Mouse (Mus musculus) telencephalon, adult 2 months (tissue): Measurements from ENCODE around the gene Ptpn5.

Experiments
- DNase-seq: peaks from one replicate; pipeline ENCODE4 v3.0.0-alpha.2; 2011; ENCODE audit warnings: low read depth, low spot score

Ptpn5 gene

GRCm38 (mm10) chr7:47056273-47056672 lies 77.2 kb downstream of the Ptpn5 start:
- no peak for DNase-seq

GRCm38 (mm10) chr7:47055744-47056143 lies 77.7 kb downstream of the Ptpn5 start:
- DNase-seq = no peak

- DNase-seq = no peak
Measured at GRCm38 (mm10) chr7:47054666-47055065, 78.8 kb downstream of the Ptpn5 start.

DNA sequence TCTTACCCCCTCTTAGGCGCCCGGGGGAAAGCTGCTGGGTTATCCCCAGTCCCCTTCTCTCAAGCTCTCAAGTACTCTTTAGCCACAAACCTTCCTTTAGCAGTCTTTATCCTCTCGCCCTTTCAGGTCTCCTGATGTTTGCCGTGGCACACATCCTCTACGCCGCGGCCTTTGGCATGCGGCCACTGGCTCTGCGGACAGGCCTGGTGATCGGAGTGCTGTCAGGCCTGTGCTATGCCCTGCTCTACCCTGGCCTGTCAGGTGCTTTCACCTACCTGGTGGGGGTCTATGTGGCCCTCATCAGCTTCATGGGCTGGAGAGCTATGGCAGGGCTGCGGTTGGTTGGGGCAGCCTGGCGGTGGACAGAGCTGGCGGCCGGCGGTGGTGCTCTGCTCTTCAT lies 80.2 kb downstream of the Ptpn5 start:
- DNase-seq = no peak

DNA sequence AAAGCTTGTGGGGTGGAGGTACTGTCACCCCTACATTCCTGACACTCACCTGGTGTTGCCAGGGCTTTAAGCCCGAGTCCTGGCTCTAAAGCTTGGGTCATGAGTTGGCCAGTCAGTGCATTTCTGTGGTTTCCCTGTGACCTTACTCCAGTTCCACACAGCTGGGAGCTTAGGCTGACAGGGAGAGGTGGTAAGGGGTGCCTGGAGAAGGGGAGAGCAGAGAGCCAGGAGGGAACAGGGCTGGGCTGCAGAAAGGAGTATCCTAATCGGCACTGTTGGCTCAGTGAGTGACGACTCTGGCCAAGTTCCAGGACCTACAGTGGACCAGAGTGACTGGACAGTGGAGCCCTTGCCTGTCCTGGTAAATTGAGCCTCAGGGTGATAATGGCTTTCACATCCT lies 81.2 kb downstream of the Ptpn5 start:
- DNase-seq = no peak

- DNase-seq = peak; percentile 60
Measured at GRCm38 (mm10) chr7:47051404-47052151, 81.9 kb downstream of the Ptpn5 start.

GRCm38 (mm10) chr7:47050766-47051165 lies 82.7 kb downstream of the Ptpn5 start:
- no peak for DNase-seq

DNA sequence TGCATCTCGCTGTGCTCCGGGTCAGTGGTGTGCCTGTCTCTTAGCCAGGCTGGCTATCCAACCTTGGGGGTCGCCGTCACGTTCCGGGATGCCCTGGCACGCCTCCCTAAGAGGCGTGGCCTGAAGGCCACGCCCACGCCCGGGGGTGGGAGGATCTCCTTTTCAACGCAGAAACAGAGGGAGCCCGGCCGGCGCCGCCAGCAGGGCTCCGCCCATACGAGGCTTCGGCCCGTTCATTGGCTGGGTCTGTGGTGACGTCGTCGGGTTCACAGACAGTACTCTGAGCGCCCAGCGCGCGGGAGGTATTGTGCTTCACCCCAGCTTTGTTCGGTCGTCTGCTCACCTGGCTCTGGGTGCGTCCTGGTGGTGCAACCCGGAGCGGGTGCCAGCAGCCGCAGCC lies 83.1 kb downstream of the Ptpn5 start, which contains the start of gene Tmem86a:
TSS of gene Tmem86a (plus strand) at position 236 of the 400 bp plus-strand sequence.
- DNase-seq = peak; percentile 93

DNA sequence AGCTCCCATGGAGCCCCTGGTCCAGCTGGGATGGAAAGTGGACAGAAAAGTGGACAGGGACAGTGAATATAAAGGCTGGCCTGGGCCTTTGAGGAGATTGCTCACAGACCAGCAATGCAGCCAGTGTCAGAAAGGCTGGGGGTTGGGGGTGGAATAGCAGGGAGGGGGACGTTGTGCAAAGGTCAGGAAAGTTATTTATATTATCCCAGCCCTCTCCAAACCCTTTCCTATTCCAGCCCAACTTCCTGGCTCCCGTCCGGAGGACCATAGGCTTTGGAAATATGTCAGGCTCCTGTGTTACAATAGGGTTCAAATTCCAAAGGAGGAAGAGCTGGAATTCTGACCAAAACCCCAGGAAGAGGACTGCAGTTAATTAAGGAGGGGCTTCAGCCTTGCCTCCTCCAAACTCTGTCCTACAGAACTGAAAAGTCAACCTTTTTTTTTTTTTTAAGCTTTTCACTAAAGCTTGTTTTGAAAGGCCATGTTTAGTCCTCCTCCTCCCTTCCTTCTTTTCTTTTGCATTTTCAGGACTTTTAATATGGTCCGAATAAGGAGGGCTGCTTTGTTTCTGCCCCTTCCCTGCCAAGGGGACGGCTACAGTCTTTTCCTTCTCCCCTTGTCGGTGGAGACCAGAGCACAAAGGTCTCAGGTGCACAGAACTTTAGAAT lies 90.5 kb downstream of the Ptpn5 start:
- DNase-seq = no peak

DNA sequence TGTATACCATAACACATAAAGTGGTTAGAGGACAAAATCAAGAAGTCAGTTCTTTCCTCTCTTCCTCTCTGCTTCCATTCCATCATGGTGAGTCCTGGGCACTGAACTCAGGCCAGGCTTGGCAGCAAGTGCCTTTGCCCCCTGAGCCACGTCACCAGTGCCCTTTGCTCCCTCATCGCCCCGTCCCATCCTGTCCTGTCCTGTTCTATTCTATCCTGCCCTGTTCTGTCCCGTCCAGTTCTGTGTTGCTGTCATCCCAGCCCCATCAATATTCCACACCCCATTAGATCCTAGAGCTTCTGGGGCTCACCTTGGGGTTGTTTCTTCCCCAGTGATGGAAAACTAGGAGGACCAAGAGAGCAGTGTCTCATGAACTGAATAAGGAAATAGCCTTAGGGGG lies 91.4 kb downstream of the Ptpn5 start:
- DNase-seq = no peak

DNA sequence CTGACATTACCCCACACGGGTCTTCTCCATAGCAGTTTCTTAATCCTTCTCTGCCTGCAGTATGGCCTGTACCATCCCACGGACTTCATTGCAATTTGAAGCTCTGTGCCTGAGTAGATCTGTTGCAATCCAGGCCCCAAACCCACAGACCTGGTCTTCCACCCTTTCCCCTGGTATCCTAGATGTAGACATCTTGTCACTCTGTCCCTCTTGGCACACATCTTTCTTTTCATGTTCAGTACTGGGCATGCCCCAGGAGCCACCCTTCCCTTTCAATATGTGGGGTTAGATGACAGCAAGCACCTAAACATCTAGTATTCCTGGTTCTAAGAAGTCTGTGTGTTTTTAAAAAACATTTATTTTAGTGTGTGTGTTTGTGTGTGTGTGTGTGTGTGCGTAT lies 91.8 kb downstream of the Ptpn5 start:
- no peak for DNase-seq

DNA sequence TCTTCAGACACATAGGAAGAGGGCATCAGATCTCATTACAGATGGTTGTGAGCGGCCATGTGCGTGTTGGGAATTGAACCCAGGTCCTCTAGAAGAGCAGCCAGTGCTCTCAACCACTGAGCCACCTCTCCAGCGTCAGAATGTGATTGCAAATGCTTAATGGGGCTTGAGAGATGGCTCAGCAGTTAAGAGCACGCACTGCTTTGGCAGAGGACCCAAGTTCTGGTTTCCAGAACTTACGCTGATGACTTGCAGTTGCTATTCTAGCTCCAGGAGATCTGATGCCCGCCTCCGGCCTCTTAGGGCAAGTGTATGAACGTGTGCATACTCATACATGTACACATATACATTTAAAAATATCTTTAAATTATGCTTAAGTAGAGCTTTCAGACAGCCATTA lies 98.1 kb downstream of the Ptpn5 start:
- DNase-seq = no peak

GRCm38 (mm10) chr7:47034785-47035384 lies 98.6 kb downstream of the Ptpn5 start:
- no peak for DNase-seq

DNA sequence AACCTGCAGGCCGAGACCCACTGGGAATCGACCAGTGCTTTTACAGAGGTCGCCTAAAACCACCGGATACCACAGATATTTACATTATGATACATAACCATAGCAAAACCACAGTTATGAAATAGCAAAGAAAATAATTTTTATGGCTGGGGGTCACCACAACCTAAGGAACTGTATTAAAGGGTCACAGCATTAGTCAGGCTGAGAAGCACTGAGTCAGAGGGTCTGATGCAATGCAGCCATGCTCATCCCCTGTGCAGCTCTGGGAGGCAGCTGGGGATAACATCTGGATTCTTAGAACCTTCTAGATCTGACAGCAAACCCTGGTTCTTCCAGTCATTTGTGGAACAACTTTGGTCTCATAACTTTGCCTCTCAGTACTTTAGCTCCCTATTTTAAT lies 102.1 kb downstream of the Ptpn5 start:
- no peak for DNase-seq

- DNase-seq = no peak
Measured at GRCm38 (mm10) chr7:47030517-47031193, 102.8 kb downstream of the Ptpn5 start.
